Mouse (Mus musculus): ENCODE results near the gene Acot6. TPM values are rescaled to one million over a fixed set of nuclear protein-coding genes. Genes with fewer than 3 reads are reported as not detected.
"Not testable (repeated sequence)": the region's sequence is repeated elsewhere in the genome, so short reads cannot be mapped to it uniquely, and the experiment has no call there.

Acot6 gene
- total and polyA plus RNA-seq, 2 experiments from 2014 or later, result 1.7 to 4.7 TPM

GRCm38 (mm10) chr12:84067752-84068151 is 32.7 kb upstream of the Acot6 start:
- no peak for DNase-seq (ENCODE audit: low spot score)
- no peak for TF ChIP-seq CTCF (IDR thresholded peaks at IDR 0.05)
- Histone ChIP-seq H3K9me3 (ENCODE audit: low read length) (no peaks in the 10 kb centered on the region), H3K27me3 (ENCODE audit: insufficient read depth, low read length) (peaks cover 22% of the 10 kb centered on the region; the same call in 1 of the 2 replicates), H3K36me3 (ENCODE audit: insufficient read depth, low read length) (no peaks in the 10 kb centered on the region), H3K4me2 (ENCODE audit: low read depth, low read length, poor library complexity, severe bottlenecking) (no peak overlapping the region), H3K4me1 (ENCODE audit: insufficient read depth, low read length) (no peaks in the 10 kb centered on the region), H3K4me3 (ENCODE audit: low read depth, low read length) (no peak overlapping the region), H3K9ac (replicated peaks; ENCODE audit: low read length, poor library complexity, severe bottlenecking) (no peak overlapping the region), H3K27ac (ENCODE audit: low read depth, low read length) (no peak overlapping the region)
- ATAC-seq (ENCODE audit: low FRiP score), result no peak
- 81% methylated on average over 4 of the region's 4 CpGs for WGBS

- 55% methylated on average over 8 of the region's 8 CpGs for WGBS
- Histone ChIP-seq H3K27ac (ENCODE audit: low read depth, low read length) (no peak overlapping the region), H3K27me3 (ENCODE audit: insufficient read depth, low read length) (peaks cover 22% of the 10 kb centered on the region; the same call in 1 of the 2 replicates), H3K4me2 (ENCODE audit: low read depth, low read length, poor library complexity, severe bottlenecking) (no peak overlapping the region), H3K4me1 (ENCODE audit: insufficient read depth, low read length) (no peaks in the 10 kb centered on the region), H3K36me3 (ENCODE audit: insufficient read depth, low read length) (no peaks in the 10 kb centered on the region), H3K4me3 (ENCODE audit: low read depth, low read length) (no peak overlapping the region), H3K9ac (replicated peaks; ENCODE audit: low read length, poor library complexity, severe bottlenecking) (no peak overlapping the region), H3K9me3 (ENCODE audit: low read length) (no peaks in the 10 kb centered on the region)
- TF ChIP-seq CTCF (IDR thresholded peaks at IDR 0.05), result no peak
- ATAC-seq (ENCODE audit: low FRiP score) (no peak), DNase-seq (ENCODE audit: low spot score) (no peak)
Observed at GRCm38 (mm10) chr12:84068296-84068695, 32.2 kb upstream of the Acot6 start.

- no peaks in the 10 kb centered on the region for H3K9me3 ChIP-seq (ENCODE audit: low read length)
- H3K4me1 ChIP-seq (ENCODE audit: insufficient read depth, low read length), result no peaks in the 10 kb centered on the region
- WGBS, result 52% methylated on average over 9 of the region's 9 CpGs
- no peak within 1 kb of the TSS for H3K27ac ChIP-seq (ENCODE audit: low read depth, low read length)
- H3K4me2 ChIP-seq (ENCODE audit: low read depth, low read length, poor library complexity, severe bottlenecking), result peak within 1 kb of the TSS; percentile 53
- H3K9ac ChIP-seq (replicated peaks; ENCODE audit: low read length, poor library complexity, severe bottlenecking), result no peak within 1 kb of the TSS
- no peak for TF ChIP-seq CTCF (IDR thresholded peaks at IDR 0.05)
- H3K4me3 ChIP-seq (ENCODE audit: low read depth, low read length), result peak within 1 kb of the TSS; percentile 41
- peaks cover 22% of the 10 kb centered on the region; the same call in 1 of the 2 replicates for H3K27me3 ChIP-seq (ENCODE audit: insufficient read depth, low read length)
- no peak for DNase-seq (ENCODE audit: low spot score)
- ATAC-seq (ENCODE audit: low FRiP score), result no peak
- H3K36me3 ChIP-seq (ENCODE audit: insufficient read depth, low read length), result no peaks in the 10 kb centered on the region
Observed at GRCm38 (mm10) chr12:84068986-84069385, 31.5 kb upstream of the Acot6 start, which contains the start of gene Acot5. Gene Acot5 (plus strand): TSS chr12:84069325.

- H3K4me3 ChIP-seq (ENCODE audit: low read depth, low read length), result peak overlapping the region; percentile 41
- not testable (repeated sequence) for ATAC-seq (ENCODE audit: low FRiP score); H3K4me1 ChIP-seq (ENCODE audit: insufficient read depth, low read length); DNase-seq (ENCODE audit: low spot score); H3K27ac ChIP-seq (ENCODE audit: low read depth, low read length); H3K9me3 ChIP-seq (ENCODE audit: low read length); H3K36me3 ChIP-seq (ENCODE audit: insufficient read depth, low read length); H3K9ac ChIP-seq (replicated peaks; ENCODE audit: low read length, poor library complexity, severe bottlenecking)
- 2% methylated on average over 32 of the region's 52 CpGs for WGBS
- peak overlapping the region; percentile 53 for H3K4me2 ChIP-seq (ENCODE audit: low read depth, low read length, poor library complexity, severe bottlenecking)
- peaks cover 22% of the 10 kb centered on the region; the same call in 1 of the 2 replicates for H3K27me3 ChIP-seq (ENCODE audit: insufficient read depth, low read length)
Observed at GRCm38 (mm10) chr12:84069582-84069981, 30.9 kb upstream of the Acot6 start.

GRCm38 (mm10) chr12:84071696-84072095 is 28.8 kb upstream of the Acot6 start:
- H3K27ac ChIP-seq (ENCODE audit: low read depth, low read length), result no peak overlapping the region
- H3K36me3 ChIP-seq (ENCODE audit: insufficient read depth, low read length), result no peaks in the 10 kb centered on the region
- H3K4me1 ChIP-seq (ENCODE audit: insufficient read depth, low read length), result no peaks in the 10 kb centered on the region
- no peaks in the 10 kb centered on the region for H3K9me3 ChIP-seq (ENCODE audit: low read length)
- H3K27me3 ChIP-seq (ENCODE audit: insufficient read depth, low read length), result peaks cover 22% of the 10 kb centered on the region; the same call in 1 of the 2 replicates
- H3K9ac ChIP-seq (replicated peaks; ENCODE audit: low read length, poor library complexity, severe bottlenecking), result no peak overlapping the region
- H3K4me3 ChIP-seq (ENCODE audit: low read depth, low read length), result no peak overlapping the region
- no peak for TF ChIP-seq CTCF (IDR thresholded peaks at IDR 0.05)
- ATAC-seq (ENCODE audit: low FRiP score), result no peak
- WGBS, result 94% methylated on average over 2 of the region's 2 CpGs
- H3K4me2 ChIP-seq (ENCODE audit: low read depth, low read length, poor library complexity, severe bottlenecking), result no peak overlapping the region
- DNase-seq (ENCODE audit: low spot score), result no peak

- Histone ChIP-seq H3K9ac (replicated peaks; ENCODE audit: low read length, poor library complexity, severe bottlenecking) (no peak overlapping the region), H3K27ac (ENCODE audit: low read depth, low read length) (no peak overlapping the region), H3K27me3 (ENCODE audit: insufficient read depth, low read length) (no peaks in the 10 kb centered on the region), H3K4me1 (ENCODE audit: insufficient read depth, low read length) (no peaks in the 10 kb centered on the region), H3K36me3 (ENCODE audit: insufficient read depth, low read length) (no peaks in the 10 kb centered on the region), H3K9me3 (ENCODE audit: low read length) (no peaks in the 10 kb centered on the region), H3K4me2 (ENCODE audit: low read depth, low read length, poor library complexity, severe bottlenecking) (no peak overlapping the region), H3K4me3 (ENCODE audit: low read depth, low read length) (no peak overlapping the region)
- no peak for ATAC-seq (ENCODE audit: low FRiP score)
- DNase-seq (ENCODE audit: low spot score), result no peak
- TF ChIP-seq CTCF (IDR thresholded peaks at IDR 0.05), result no peak
- WGBS, result 84% methylated on average over 4 of the region's 4 CpGs
Observed at GRCm38 (mm10) chr12:84077371-84077990, 23.0 kb upstream of the Acot6 start.

Measured in midbrain, postnatal 0 days (tissue).